In the genomic region with DNA sequence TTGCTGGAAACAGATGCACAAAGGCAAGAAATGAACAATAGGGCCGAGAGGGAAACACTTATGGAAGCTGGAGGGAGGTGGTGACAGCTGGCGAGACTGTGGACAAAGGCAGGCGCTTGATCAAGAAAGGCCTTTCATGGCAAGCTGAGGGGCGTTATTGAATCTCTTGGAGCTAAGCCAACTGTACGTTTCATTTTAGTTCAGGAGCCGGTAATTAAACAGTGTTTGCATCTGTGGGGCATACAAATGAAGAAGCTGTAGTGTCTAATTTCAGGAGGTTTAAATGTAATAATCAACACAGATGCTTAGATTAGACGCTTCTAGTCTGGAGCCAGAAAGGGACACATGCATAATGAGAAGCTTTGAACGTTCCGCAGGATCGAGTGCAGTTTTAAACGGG, we compare ENCODE assay signal across 13 mouse cellular contexts. TPM values are rescaled to one million over a fixed set of nuclear protein-coding genes. Genes with fewer than 3 reads are reported as not detected.
DNase-seq lines count a peak whose midpoint lies in the region; ATAC-seq lines count a peak whose summit lies in the region.
"Had no signal": no experiment of that assay in that cellular context is flagged by ENCODE, and none has a peak within 500 bp of the region (broad histone marks: within the 10 kb centered on the region; RNA-seq: fewer than 3 reads in every experiment).

No protein-coding gene starts in this region.

- H3K9ac ChIP-seq in midbrain, embryonic 15.5 days, result no peak overlapping the region
- H3K9ac ChIP-seq: limb, embryonic 15.5 days had no signal

- no peak overlapping the region for H3K4me3 ChIP-seq in hindbrain, embryonic 10.5 days
- H3K4me3 ChIP-seq in midbrain, embryonic 15.5 days, result no peak overlapping the region
- H3K4me3 ChIP-seq in limb, embryonic 10.5 days, result no peak overlapping the region
- H3K4me3 ChIP-seq: limb, embryonic 15.5 days had no signal

- 0 out of 2 replicates have a peak, but pooled peaks cover 4% of the 10 kb centered on the region for H3K27me3 ChIP-seq in hindbrain, embryonic 10.5 days (ENCODE audit: insufficient read depth, poor library complexity, severe bottlenecking)
- no peaks in the 10 kb centered on the region for H3K27me3 ChIP-seq in midbrain, embryonic 15.5 days (replicated peaks)
- 0 out of 2 replicates have a peak, but pooled peaks cover 6% of the 10 kb centered on the region for H3K27me3 ChIP-seq in limb, embryonic 10.5 days (ENCODE audit: low read depth, poor library complexity, severe bottlenecking)
- H3K27me3 ChIP-seq: limb, embryonic 15.5 days had no signal

- no peak overlapping the region for H3K4me2 ChIP-seq in midbrain, embryonic 15.5 days
- H3K4me2 ChIP-seq: heart, embryonic 11.5 days; limb, embryonic 15.5 days had no signal

- peaks cover 5% of the 10 kb centered on the region; the same call in 1 of the 2 replicates for H3K9me3 ChIP-seq in hindbrain, embryonic 10.5 days
- H3K9me3 ChIP-seq in midbrain, embryonic 15.5 days, result no peaks in the 10 kb centered on the region
- H3K9me3 ChIP-seq in limb, embryonic 10.5 days (replicated peaks), result no peaks in the 10 kb centered on the region
- H3K9me3 ChIP-seq: limb, embryonic 15.5 days had no signal

- peaks cover 17% of the 10 kb centered on the region for H3K36me3 ChIP-seq in hindbrain, embryonic 10.5 days
- peaks cover 11% of the 10 kb centered on the region for H3K36me3 ChIP-seq in midbrain, embryonic 15.5 days (replicated peaks)
- peaks cover 20% of the 10 kb centered on the region for H3K36me3 ChIP-seq in limb, embryonic 10.5 days

- 61% methylated on average over 11 of the region's 11 CpGs for WGBS in hindbrain, embryonic 10.5 days
- whole genome bisulfite sequencing in midbrain, embryonic 15.5 days, result 13% methylated on average over 11 of the region's 11 CpGs
- 89% methylated on average over 11 of the region's 11 CpGs for WGBS in limb, embryonic 10.5 days

- DNase-seq in cerebellum, adult 8-10 months, result peak; percentile 12
- DNase-seq in cerebellum, adult 9-11 months, result no peak
- peak; percentile 39 for DNase-seq in embryo, embryonic 10.5 days (ENCODE audit: low spot score)
- DNase-seq in hindbrain, embryonic 10.5 days (ENCODE audit: low spot score), result peak; percentile 26
- no peak for DNase-seq in frontal cortex, postnatal 25 days (ENCODE audit: low spot score in 2 of 2)
- no peak for DNase-seq in limb, embryonic 10.5 days (ENCODE audit: low spot score)
- no peak for DNase-seq in gastrocnemius, adult 8-10 months (ENCODE audit: low spot score in 2 of 2)
- DNase-seq: kidney, adult 11 months; thymus, adult 2 months had no signal

- ATAC-seq in midbrain, embryonic 15.5 days (replicated peaks), result 0 out of 2 replicates have a peak, but pooled peaks have one; percentile 19

- peak overlapping the region; percentile 92 for H3K27ac ChIP-seq in hindbrain, embryonic 10.5 days
- peak overlapping the region; percentile 78 for H3K27ac ChIP-seq in midbrain, embryonic 15.5 days
- H3K27ac ChIP-seq in limb, embryonic 10.5 days, result no peak overlapping the region
- H3K27ac ChIP-seq: limb, embryonic 15.5 days; macrophage had no signal

- H3K4me1 ChIP-seq in hindbrain, embryonic 10.5 days (replicated peaks), result peaks cover 25% of the 10 kb centered on the region
- peaks cover 26% of the 10 kb centered on the region for H3K4me1 ChIP-seq in midbrain, embryonic 15.5 days
- H3K4me1 ChIP-seq in limb, embryonic 10.5 days, result peaks cover 8% of the 10 kb centered on the region

RNA-seq across cellular contexts. Expression of gene Rtraf, which starts 1.9 kb away (rescaled TPM):
- polyA plus RNA-seq in hindbrain, embryonic 10.5 days (2016; fragmentation: Nextera tagmentation; extraction: Ambion mirVana), result 223 and 241 TPM in 2 replicates
- polyA plus RNA-seq in midbrain, embryonic 15.5 days (2015; fragmentation: Nextera tagmentation; extraction: Ambion mirVana), result 135 and 137 TPM in 2 replicates
- polyA plus RNA-seq in limb, embryonic 10.5 days (2016; fragmentation: Nextera tagmentation; extraction: Ambion mirVana), result 228 and 232 TPM in 2 replicates
- 10 to 100 TPM; 76.8 to 89.6 (median 79.4) TPM for total RNA-seq in gastrocnemius, adult 8-10 months (2022)

Comparison
In these comparisons a context has a peak if more than half of its experiments do, and no peak if none do; other contexts are left out.
1. DNase-seq: peak in cerebellum, adult 8-10 months (single experiment), embryo, embryonic 10.5 days (single experiment) and hindbrain, embryonic 10.5 days (single experiment); none in cerebellum, adult 9-11 months (single experiment), frontal cortex, postnatal 25 days (0 of 2), limb, embryonic 10.5 days (single experiment) and gastrocnemius, adult 8-10 months (0 of 2).